Mouse (Mus musculus): ENCODE measurements around the gene Ptpn1.

DNA sequence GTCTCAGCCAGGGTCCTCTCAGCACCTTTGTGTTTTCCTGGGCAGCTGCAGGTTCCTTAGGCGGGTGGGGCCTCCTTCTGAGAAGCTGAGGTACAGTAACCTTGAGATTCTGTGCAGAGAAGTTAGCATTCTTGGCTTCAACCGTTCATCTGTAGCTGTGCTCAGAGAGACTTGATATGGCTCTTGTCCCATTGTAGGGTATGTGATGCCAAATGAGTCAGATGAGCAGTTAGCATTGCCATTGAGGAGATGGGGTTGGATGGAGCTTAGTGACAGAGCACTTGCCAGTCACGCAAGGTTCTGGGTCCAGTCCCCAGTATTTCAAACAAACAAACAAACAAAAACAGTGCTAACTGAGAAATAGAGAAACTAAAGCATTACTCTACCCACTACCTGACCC, 34.1 kb downstream of the Ptpn1 start:
- TF ChIP-seq POLR2A (IDR thresholded peaks at IDR 0.05; ENCODE audit: low read depth, low read length) (no peak), CTCF (IDR thresholded peaks at IDR 0.05; ENCODE audit: borderline replicate concordance, insufficient read depth, low read length) (no peak)

Measured in embryonic fibroblast, embryonic 13.5 days (primary cell).